Mouse (Mus musculus): ENCODE measurements around the gene Clcn7. TPM values are rescaled to one million over a fixed set of nuclear protein-coding genes. Genes with fewer than 3 reads are reported as not detected.

Gene Clcn7
- total and polyA plus RNA-seq, 3 experiments = 10.9 to 16.4 TPM; not detected in 1

DNA sequence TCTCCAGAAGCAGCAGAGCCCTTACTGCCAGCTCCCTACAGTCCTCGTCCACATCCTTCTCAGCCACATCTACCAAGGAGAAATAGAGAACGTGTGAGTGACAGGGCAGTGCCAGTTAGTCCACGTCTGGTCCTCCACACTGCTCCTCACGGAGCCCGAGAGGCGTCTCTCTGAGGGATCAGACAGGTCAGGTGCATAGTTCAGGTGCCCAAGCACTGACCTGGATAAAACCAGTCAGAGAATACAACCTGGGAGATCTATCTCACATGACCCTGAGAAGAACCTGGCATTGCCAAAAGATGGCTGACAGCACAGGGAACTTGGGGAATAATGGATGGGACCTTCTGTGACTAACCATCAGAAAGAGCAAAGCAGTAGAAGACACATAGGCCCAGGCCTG is 33.1 kb upstream of the Clcn7 start:
- TF ChIP-seq ZKSCAN1 (IDR thresholded peaks at IDR 0.05; ENCODE audit: low read depth, low read length) (no peak), NELFE (IDR thresholded peaks at IDR 0.05; ENCODE audit: low read depth, low read length) (no peak), ELF1 (IDR thresholded peaks at IDR 0.05; ENCODE audit: low read depth, low read length) (no peak), MAX (IDR thresholded peaks at IDR 0.05; ENCODE audit: low read length) (no peak), MYB (IDR thresholded peaks at IDR 0.05; ENCODE audit: low read depth, low read length) (no peak), CTCF (IDR thresholded peaks at IDR 0.05 in 2 of 3, conservative IDR thresholded peaks at IDR 0.05 in 1 of 3; ENCODE audit: control insufficient read depth in 1 of 3, insufficient read depth in 1 of 3, low read depth in 2 of 3, low read length in 3 of 3, poor library complexity in 1 of 3, severe bottlenecking in 1 of 3) (no peak), MYC (IDR thresholded peaks at IDR 0.05; ENCODE audit: low read depth, low read length) (no peak), MAFK (IDR thresholded peaks at IDR 0.05; ENCODE audit: borderline replicate concordance, low read depth, low read length) (no peak)
- H3K4me3 ChIP-seq (ENCODE audit: control insufficient read depth in 1 of 2, insufficient read depth in 1 of 2, low read depth in 2 of 2, low read length in 2 of 2) = no peak overlapping the region
- no peak overlapping the region for H3K9ac ChIP-seq (ENCODE audit: control insufficient read depth, low read depth, low read length, poor library complexity, severe bottlenecking)
- no peaks in the 10 kb centered on the region for H3K9me3 ChIP-seq (replicated peaks; ENCODE audit: insufficient read depth, low read length)
- no peak for DNase-seq (ENCODE audit: low read depth, low spot score)
- H3K4me1 ChIP-seq (ENCODE audit: control insufficient read depth in 1 of 2, insufficient read depth in 2 of 2, low read length in 2 of 2) = no peaks in the 10 kb centered on the region
- no peaks in the 10 kb centered on the region for H3K79me2 ChIP-seq (ENCODE audit: control insufficient read depth, insufficient read depth, low read length, poor library complexity)
- H3K27ac ChIP-seq (ENCODE audit: control insufficient read depth, low read depth, low read length) = no peak overlapping the region
- H3K36me3 ChIP-seq (ENCODE audit: control insufficient read depth in 1 of 2, insufficient read depth in 2 of 2, low read length in 2 of 2) = no peaks in the 10 kb centered on the region; a peak in 1 of 4 replicates
- no peaks in the 10 kb centered on the region for H3K27me3 ChIP-seq (ENCODE audit: control insufficient read depth in 1 of 2, insufficient read depth in 2 of 2, low read length in 2 of 2)

DNA sequence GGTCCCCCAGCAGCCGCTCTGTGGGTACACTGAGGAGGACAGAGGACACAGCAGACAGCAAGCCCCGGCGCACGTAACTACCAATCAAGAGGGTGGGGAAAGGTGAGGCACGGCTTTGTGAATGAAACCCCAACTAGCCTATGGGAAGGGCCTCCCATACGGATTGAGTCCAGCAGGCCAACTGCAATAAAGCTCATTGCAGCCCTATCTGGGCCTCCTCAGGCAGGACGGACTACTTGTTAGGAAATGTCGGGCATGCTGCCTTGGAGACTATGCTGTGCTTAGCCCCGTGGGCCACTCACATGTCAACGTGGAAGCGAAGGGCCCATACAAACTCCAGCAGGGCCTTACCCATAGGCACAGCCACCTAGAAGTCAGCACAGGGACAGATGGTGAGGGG is 31.9 kb upstream of the Clcn7 start:
- TF ChIP-seq JUND (IDR thresholded peaks at IDR 0.05; ENCODE audit: low read depth, low read length) = no peak
- TF ChIP-seq ETS1 (IDR thresholded peaks at IDR 0.05; ENCODE audit: low read depth, low read length) = no peak
- TF ChIP-seq ELF1 (IDR thresholded peaks at IDR 0.05; ENCODE audit: low read depth, low read length) = no peak
- no peak for TF ChIP-seq UBTF (IDR thresholded peaks at IDR 0.05; ENCODE audit: borderline replicate concordance, insufficient read depth, low read depth, low read length)
- no peak for TF ChIP-seq EP300 (IDR thresholded peaks at IDR 0.05; ENCODE audit: low read depth in 1 of 2, low read length in 2 of 2)
- no peak for TF ChIP-seq ZKSCAN1 (IDR thresholded peaks at IDR 0.05; ENCODE audit: low read depth, low read length)
- TF ChIP-seq TCF12 (IDR thresholded peaks at IDR 0.05; ENCODE audit: low read depth, low read length) = no peak
- no peak for TF ChIP-seq NELFE (IDR thresholded peaks at IDR 0.05; ENCODE audit: low read depth, low read length)
- H3K4me3 ChIP-seq (ENCODE audit: control insufficient read depth in 1 of 2, insufficient read depth in 1 of 2, low read depth in 2 of 2, low read length in 2 of 2) = no peak overlapping the region
- no peak overlapping the region for H3K9ac ChIP-seq (ENCODE audit: control insufficient read depth, low read depth, low read length, poor library complexity, severe bottlenecking)
- H3K9me3 ChIP-seq (replicated peaks; ENCODE audit: insufficient read depth, low read length) = no peaks in the 10 kb centered on the region
- H3K36me3 ChIP-seq (ENCODE audit: control insufficient read depth in 1 of 2, insufficient read depth in 2 of 2, low read length in 2 of 2) = no peaks in the 10 kb centered on the region; a peak in 1 of 4 replicates
- H3K4me1 ChIP-seq (ENCODE audit: control insufficient read depth in 1 of 2, insufficient read depth in 2 of 2, low read length in 2 of 2) = no peaks in the 10 kb centered on the region
- no peaks in the 10 kb centered on the region for H3K27me3 ChIP-seq (ENCODE audit: control insufficient read depth in 1 of 2, insufficient read depth in 2 of 2, low read length in 2 of 2)
- H3K27ac ChIP-seq (ENCODE audit: control insufficient read depth, low read depth, low read length) = no peak overlapping the region
- no peaks in the 10 kb centered on the region for H3K79me2 ChIP-seq (ENCODE audit: control insufficient read depth, insufficient read depth, low read length, poor library complexity)
- no peak for DNase-seq (ENCODE audit: low read depth, low spot score)

DNA sequence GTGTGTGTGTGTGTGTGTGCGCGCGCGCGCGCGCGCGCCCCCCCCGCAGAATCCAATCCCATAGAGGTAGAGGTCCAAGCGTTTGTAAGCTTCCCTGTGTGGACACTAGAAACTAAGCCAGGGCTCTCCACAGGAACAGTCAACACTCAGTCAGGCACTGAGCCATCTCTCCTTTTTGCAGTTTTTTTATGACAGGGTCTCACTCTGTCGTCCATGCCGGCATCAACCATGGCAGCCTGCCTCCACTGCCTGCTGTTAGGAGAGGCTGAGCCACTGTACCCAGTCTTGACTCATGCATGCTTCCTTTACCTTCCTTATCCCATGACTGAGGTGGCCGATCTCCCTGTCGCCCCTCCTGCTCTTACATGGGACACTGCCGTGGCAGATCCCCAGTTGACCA is 25.4 kb upstream of the Clcn7 start:
- H3K9me3 ChIP-seq (replicated peaks; ENCODE audit: insufficient read depth, low read length) = no peaks in the 10 kb centered on the region
- peaks cover 0 to 2% of the 10 kb centered on the region in 2 experiments; a peak in 1 of 4 replicates for H3K36me3 ChIP-seq (ENCODE audit: control insufficient read depth in 1 of 2, insufficient read depth in 2 of 2, low read length in 2 of 2)
- DNase-seq (ENCODE audit: low read depth, low spot score) = no peak
- TF ChIP-seq CHD1 (IDR thresholded peaks at IDR 0.05; ENCODE audit: low read depth, low read length) (no peak), E2F4 (IDR thresholded peaks at IDR 0.05; ENCODE audit: borderline replicate concordance, low read depth, low read length) (no peak), ZKSCAN1 (IDR thresholded peaks at IDR 0.05; ENCODE audit: low read depth, low read length) (no peak), POLR2A (IDR thresholded peaks at IDR 0.05; ENCODE audit: control insufficient read depth in 1 of 2, insufficient read depth in 1 of 2, low read depth in 1 of 2, low read length in 2 of 2, poor library complexity in 1 of 2) (no peak), MAZ (IDR thresholded peaks at IDR 0.05; ENCODE audit: low read depth, low read length) (no peak), CTCF (IDR thresholded peaks at IDR 0.05 in 2 of 3, conservative IDR thresholded peaks at IDR 0.05 in 1 of 3; ENCODE audit: control insufficient read depth in 1 of 3, insufficient read depth in 1 of 3, low read depth in 2 of 3, low read length in 3 of 3, poor library complexity in 1 of 3, severe bottlenecking in 1 of 3) (no peak), MXI1 (IDR thresholded peaks at IDR 0.05; ENCODE audit: low read depth, low read length) (no peak), ETS1 (IDR thresholded peaks at IDR 0.05; ENCODE audit: low read depth, low read length) (no peak), KAT2A (conservative IDR thresholded peaks at IDR 0.05; ENCODE audit: low read depth, low read length) (no peak), USF2 (IDR thresholded peaks at IDR 0.05; ENCODE audit: borderline replicate concordance in 1 of 2, insufficient read depth in 1 of 2, low read depth in 1 of 2, low read length in 2 of 2) (no peak), BHLHE40 (IDR thresholded peaks at IDR 0.05; ENCODE audit: borderline replicate concordance, low read depth, low read length) (no peak)
- H3K4me3 ChIP-seq (ENCODE audit: control insufficient read depth in 1 of 2, insufficient read depth in 1 of 2, low read depth in 2 of 2, low read length in 2 of 2) = no peak overlapping the region
- H3K79me2 ChIP-seq (ENCODE audit: control insufficient read depth, insufficient read depth, low read length, poor library complexity) = no peaks in the 10 kb centered on the region
- no peaks in the 10 kb centered on the region for H3K4me1 ChIP-seq (ENCODE audit: control insufficient read depth in 1 of 2, insufficient read depth in 2 of 2, low read length in 2 of 2)
- H3K27ac ChIP-seq (ENCODE audit: control insufficient read depth, low read depth, low read length) = no peak overlapping the region
- no peak overlapping the region for H3K9ac ChIP-seq (ENCODE audit: control insufficient read depth, low read depth, low read length, poor library complexity, severe bottlenecking)
- no peaks in the 10 kb centered on the region for H3K27me3 ChIP-seq (ENCODE audit: control insufficient read depth in 1 of 2, insufficient read depth in 2 of 2, low read length in 2 of 2)
